Mouse (Mus musculus) olfactory bulb, adult 2 months (tissue): ENCODE results near the gene Naxd.

Source experiments
- CTCF ChIP-seq: fragments of 200-500 bp; IDR thresholded peaks from 2 replicates; pipeline ENCODE4 v1.5.1; 2012; ENCODE audit warnings: low read depth, mild to moderate bottlenecking, low read length, moderate library complexity; ENCODE audit not compliant: insufficient read depth
- POLR2A ChIP-seq: fragments of 200-500 bp; IDR thresholded peaks from 2 replicates; pipeline ENCODE4 v1.6.1; 2012; ENCODE audit warnings: mild to moderate bottlenecking, low read depth, low read length, moderate library complexity; ENCODE audit not compliant: insufficient read depth

GRCm38 (mm10) chr8:11530849-11531248 is 33.5 kb downstream of the Naxd start:
- no peak for TF ChIP-seq POLR2A
- TF ChIP-seq CTCF, result no peak
